Mouse (Mus musculus) megakaryocyte-erythroid progenitor cell, adult 5-6 weeks (primary cell): ENCODE measurements around the gene Tcte1. TPM values are rescaled to one million over a fixed set of nuclear protein-coding genes. Genes with fewer than 3 reads are reported as not detected.

ENCODE experiments used
- total RNA-seq, 2 experiments: library from RNA; stranded (forward) in 1 of 2; stranded (reverse) in 1 of 2; fragments of 200-1000, 215-1000 nt in 1 of 2; fragments of >200 nt in 1 of 2; fragmentation: Nextera tagmentation in 1 of 2; gene quantifications; 2 replicates each; pipeline ENCODE4 v1.2.3; 2014 to 2017

Gene Tcte1
- total RNA-seq, 2 experiments from 2014 or later: not detected

Other genes starting within 250 kb of the Tcte1 start
- 64.4 and 65.7 TPM in 2 replicates for gene Cdc5l, start 89.7 kb upstream of the Tcte1 start, total RNA-seq (2014; fragmentation: Nextera tagmentation)
- gene Cdc5l, start 89.7 kb upstream of the Tcte1 start, total RNA-seq (2017): 115 and 138 TPM in 2 replicates
- not detected in 2 replicates for gene Spats1, start 48.0 kb upstream of the Tcte1 start, total RNA-seq (2014; fragmentation: Nextera tagmentation)
- not detected in 2 replicates for gene Spats1, start 48.0 kb upstream of the Tcte1 start, total RNA-seq (2017)
- gene Aars2, start 16.6 kb upstream of the Tcte1 start, total RNA-seq (2014; fragmentation: Nextera tagmentation): 17.5 and 20.6 TPM in 2 replicates
- 9.8 and 13.4 TPM in 2 replicates for gene Aars2, start 16.6 kb upstream of the Tcte1 start, total RNA-seq (2017)
- gene Tmem151b, start 26.2 kb downstream of the Tcte1 start, total RNA-seq (2014; fragmentation: Nextera tagmentation): not detected in 2 replicates
- gene Tmem151b, start 26.2 kb downstream of the Tcte1 start, total RNA-seq (2017): not detected in 2 replicates
- gene Nfkbie, start 32.3 kb downstream of the Tcte1 start, total RNA-seq (2014; fragmentation: Nextera tagmentation): 4.2 and 6.0 TPM in 2 replicates
- gene Nfkbie, start 32.3 kb downstream of the Tcte1 start, total RNA-seq (2017): 3.2 and 3.9 TPM in 2 replicates
- 46.9 and 74.5 TPM in 2 replicates for gene Slc35b2, start 40.4 kb downstream of the Tcte1 start, total RNA-seq (2014; fragmentation: Nextera tagmentation)
- 27.7 and 60.3 TPM in 2 replicates for gene Slc35b2, start 40.4 kb downstream of the Tcte1 start, total RNA-seq (2017)
- 1,847 and 1,911 TPM in 2 replicates for gene Hsp90ab1, start 49.8 kb downstream of the Tcte1 start, total RNA-seq (2014; fragmentation: Nextera tagmentation)
- 2,660 and 3,319 TPM in 2 replicates for gene Hsp90ab1, start 49.8 kb downstream of the Tcte1 start, total RNA-seq (2017)
- gene Slc29a1, start 76.2 kb downstream of the Tcte1 start, total RNA-seq (2014; fragmentation: Nextera tagmentation): 166 and 176 TPM in 2 replicates
- gene Slc29a1, start 76.2 kb downstream of the Tcte1 start, total RNA-seq (2017): 89.2 and 171 TPM in 2 replicates
- not detected in 2 replicates for gene Mymx, start 78.7 kb downstream of the Tcte1 start, total RNA-seq (2014; fragmentation: Nextera tagmentation)
- not detected in 2 replicates for gene Mymx, start 78.7 kb downstream of the Tcte1 start, total RNA-seq (2017)
- 0.98 TPM in 1 of 2 replicates, not detected in the other for gene Capn11, start 135.9 kb downstream of the Tcte1 start, total RNA-seq (2014; fragmentation: Nextera tagmentation)
- gene Capn11, start 135.9 kb downstream of the Tcte1 start, total RNA-seq (2017): 0.15 TPM in 1 of 2 replicates, not detected in the other
- 79.0 and 88.9 TPM in 2 replicates for gene Mrpl14, start 162.9 kb downstream of the Tcte1 start, total RNA-seq (2014; fragmentation: Nextera tagmentation)
- 9.7 and 14.4 TPM in 2 replicates for gene Mrpl14, start 162.9 kb downstream of the Tcte1 start, total RNA-seq (2017)
- 19.3 and 21.1 TPM in 2 replicates for gene Tmem63b, start 163.5 kb downstream of the Tcte1 start, total RNA-seq (2014; fragmentation: Nextera tagmentation)
- 10.2 and 14.3 TPM in 2 replicates for gene Tmem63b, start 163.5 kb downstream of the Tcte1 start, total RNA-seq (2017)
- not detected in 2 replicates for gene 1600014C23Rik, start 210.4 kb downstream of the Tcte1 start, total RNA-seq (2014; fragmentation: Nextera tagmentation)
- not detected in 2 replicates for gene 1600014C23Rik, start 210.4 kb downstream of the Tcte1 start, total RNA-seq (2017)